Mouse (Mus musculus) embryonic facial prominence, embryonic 11.5 days (tissue): ENCODE measurements around the gene Sobp. TPM values are rescaled to one million over a fixed set of nuclear protein-coding genes. Genes with fewer than 3 reads are reported as not detected.
A peak's percentile ranks its signal among the peaks of the same experiment; 100 is the strongest.

Experiments
- ATAC-seq: fragments of 200-750 bp; cut with Nextera tagmentation; replicated peaks from 2 replicates; pipeline ENCODE4 v1.8.0; 2017; ENCODE audit warnings: low read depth; ENCODE audit not compliant: insufficient number of reproducible peaks, low FRiP score, low TSS enrichment
- DNase-seq: peaks from one replicate; pipeline ENCODE4 v3.0.0-alpha.2; 2015; ENCODE audit warnings: low spot score
- H3K27ac ChIP-seq: fragments of 300-500 bp; sonication (generic); replicated peaks from 2 replicates; pipeline ENCODE4 v1.5.1; 2014; ENCODE audit warnings: mild to moderate bottlenecking, low read depth, low read length, control low read depth
- H3K27me3 ChIP-seq: fragments of 300-500 bp; sonication (generic); 2 replicates; pipeline ENCODE4 v1.6.1; 2014; ENCODE audit warnings: mild to moderate bottlenecking, low read length, moderate library complexity, mixed read lengths; ENCODE audit not compliant: control insufficient read depth, insufficient read depth
- H3K36me3 ChIP-seq: fragments of 300-500 bp; sonication (generic); replicated peaks from 2 replicates; pipeline ENCODE4 v1.6.1; 2014; ENCODE audit warnings: low read depth, mild to moderate bottlenecking, low read length, moderate library complexity, mixed read lengths; ENCODE audit not compliant: control insufficient read depth, insufficient read depth
- H3K4me1 ChIP-seq: fragments of 300-500 bp; sonication (generic); 2 replicates; pipeline ENCODE4 v1.6.1; 2014; ENCODE audit warnings: low read length, mixed read lengths; ENCODE audit not compliant: control insufficient read depth, insufficient read depth
- H3K4me2 ChIP-seq: fragments of 300-500 bp; sonication (generic); 2 replicates; pipeline ENCODE4 v1.6.1; 2014; ENCODE audit warnings: low read depth, mild to moderate bottlenecking, control low read depth, low read length, moderate library complexity
- H3K4me3 ChIP-seq: fragments of 300-500 bp; sonication (generic); 2 replicates; pipeline ENCODE4 v1.5.1; 2014; ENCODE audit warnings: low read depth, low read length, control low read depth
- H3K9ac ChIP-seq: fragments of 300-500 bp; sonication (generic); replicated peaks from 2 replicates; pipeline ENCODE4 v1.6.1; 2014; ENCODE audit warnings: mild to moderate bottlenecking, control low read depth, low read length
- H3K9me3 ChIP-seq: fragments of 300-500 bp; sonication (generic); replicated peaks from 2 replicates; pipeline ENCODE4 v1.6.1; 2016; ENCODE audit warnings: mild to moderate bottlenecking, low read length, inconsistent platforms, mixed read lengths; ENCODE audit not compliant: control insufficient read depth
- WGBS: fragments of 180-500 bp; shearing (Covaris S2); extraction: QIAGEN DNeasy Blood & Tissue Kit; methylation state at CpG from one replicate; pipeline ENCODE4 v1.1.7; 2014; 5-methylcytosine and 5-hydroxymethylcytosine counted together
- polyA plus RNA-seq: library from polyadenylated mRNA; unstranded; fragments of >200 nt; fragmentation: Nextera tagmentation; extraction: Ambion mirVana; gene quantifications from 2 replicates; pipeline ENCODE4 v1.2.1, GENCODE M21; 2014

The Sobp gene
- polyA plus RNA-seq, 1 experiment from 2014 or later = 5.3 TPM

GRCm38 (mm10) chr10:43203865-43204264 lies 29.5 kb upstream of the Sobp start:
- 71% methylated on average over 3 of the region's 3 CpGs for WGBS
- DNase-seq (peak; percentile 17), ATAC-seq (no peak)
- H3K4me3 ChIP-seq = no peak overlapping the region
- H3K9me3 ChIP-seq = no peaks in the 10 kb centered on the region
- H3K27ac ChIP-seq = no peak overlapping the region
- H3K36me3 ChIP-seq = no peaks in the 10 kb centered on the region
- H3K4me1 ChIP-seq = no peaks in the 10 kb centered on the region
- no peaks in the 10 kb centered on the region for H3K27me3 ChIP-seq
- H3K4me2 ChIP-seq = no peak overlapping the region
- no peak overlapping the region for H3K9ac ChIP-seq

- H3K4me3 ChIP-seq = no peak overlapping the region
- H3K27me3 ChIP-seq = no peaks in the 10 kb centered on the region
- ATAC-seq (no peak), DNase-seq (no peak)
- no peak overlapping the region for H3K9ac ChIP-seq
- no peak overlapping the region for H3K4me2 ChIP-seq
- H3K36me3 ChIP-seq = no peaks in the 10 kb centered on the region
- WGBS = 95% methylated on average over 2 of the region's 2 CpGs
- no peaks in the 10 kb centered on the region for H3K9me3 ChIP-seq
- H3K4me1 ChIP-seq = no peaks in the 10 kb centered on the region
- H3K27ac ChIP-seq = no peak overlapping the region
These were observed 25.9 kb upstream of the Sobp start for GRCm38 (mm10) chr10:43200206-43200605.

- Histone ChIP-seq H3K4me1 (0 out of 2 replicates have a peak, but pooled peaks cover under 1% of the 10 kb centered on the region), H3K27ac (no peak overlapping the region), H3K36me3 (no peaks in the 10 kb centered on the region), H3K4me2 (no peak overlapping the region), H3K9me3 (no peaks in the 10 kb centered on the region), H3K4me3 (no peak overlapping the region), H3K27me3 (peaks cover under 1% of the 10 kb centered on the region; the same call in 1 of the 2 replicates), H3K9ac (no peak overlapping the region)
- no peak for ATAC-seq
- WGBS = 69% methylated on average over 5 of the region's 5 CpGs
- DNase-seq = no peak
These were observed 6.1 kb upstream of the Sobp start for GRCm38 (mm10) chr10:43180313-43180912.

- Histone ChIP-seq H3K36me3 (no peaks in the 10 kb centered on the region), H3K4me2 (peak overlapping the region; percentile 93), H3K9me3 (no peaks in the 10 kb centered on the region), H3K9ac (peak overlapping the region; percentile 90), H3K27ac (no peak overlapping the region), H3K27me3 (peaks cover 4% of the 10 kb centered on the region; the same call in 1 of the 2 replicates), H3K4me1 (0 out of 2 replicates have a peak, but pooled peaks cover 2% of the 10 kb centered on the region), H3K4me3 (peak overlapping the region; percentile 88)
- 1% methylated on average over 18 of the region's 18 CpGs for WGBS
- ATAC-seq (peak; percentile 20; the same call in 1 of the 2 replicates), DNase-seq (no peak)
These were observed 849 bp upstream of the Sobp start for GRCm38 (mm10) chr10:43175156-43175601.

- no peaks in the 10 kb centered on the region for H3K9me3 ChIP-seq
- under 1% methylated on average over 22 of the region's 38 CpGs for WGBS
- H3K4me3 ChIP-seq = peak overlapping the region; percentile 88
- 0 out of 2 replicates have a peak, but pooled peaks cover 2% of the 10 kb centered on the region for H3K4me1 ChIP-seq
- peak overlapping the region; percentile 81 for H3K27ac ChIP-seq
- H3K36me3 ChIP-seq = no peaks in the 10 kb centered on the region
- H3K9ac ChIP-seq = peak overlapping the region; percentile 90
- DNase-seq (peak; percentile 57), ATAC-seq (0 out of 2 replicates have a peak, but pooled peaks have one; percentile 22)
- H3K4me2 ChIP-seq = peak overlapping the region; percentile 93
- peaks cover 4% of the 10 kb centered on the region; the same call in 1 of the 2 replicates for H3K27me3 ChIP-seq
These were observed 453 bp downstream of the Sobp start for GRCm38 (mm10) chr10:43173828-43174325.

- under 1% methylated on average over 51 of the region's 53 CpGs for WGBS
These were observed 1.0 kb downstream of the Sobp start for GRCm38 (mm10) chr10:43173141-43173827.

GRCm38 (mm10) chr10:43172554-43172953 lies 1.8 kb downstream of the Sobp start:
- peak overlapping the region; percentile 93 for H3K4me2 ChIP-seq
- H3K9ac ChIP-seq = peak overlapping the region; percentile 90
- H3K27ac ChIP-seq = no peak overlapping the region
- peaks cover 4% of the 10 kb centered on the region; the same call in 1 of the 2 replicates for H3K27me3 ChIP-seq
- H3K4me1 ChIP-seq = 0 out of 2 replicates have a peak, but pooled peaks cover 2% of the 10 kb centered on the region
- peak overlapping the region; percentile 88 for H3K4me3 ChIP-seq
- H3K9me3 ChIP-seq = no peaks in the 10 kb centered on the region
- 1% methylated on average over 8 of the region's 8 CpGs for WGBS
- H3K36me3 ChIP-seq = no peaks in the 10 kb centered on the region
- no peak for ATAC-seq
- DNase-seq = no peak

More at GRCm38 (mm10) chr10:43173141-43173827, 1.0 kb downstream of the Sobp start:
- Histone ChIP-seq H3K27me3 (peaks cover 4% of the 10 kb centered on the region; the same call in 1 of the 2 replicates), H3K4me1 (0 out of 2 replicates have a peak, but pooled peaks cover 2% of the 10 kb centered on the region), H3K36me3 (no peaks in the 10 kb centered on the region), H3K9me3 (no peaks in the 10 kb centered on the region), H3K4me3 (peak overlapping the region; percentile 88), H3K27ac (peak overlapping the region; percentile 81; the same call in 1 of the 2 replicates), H3K9ac (peak overlapping the region; percentile 90), H3K4me2 (peak overlapping the region; percentile 93)
- DNase-seq (peak; percentile 68), ATAC-seq (peak; percentile 35)
